Mouse (Mus musculus): ENCODE measurements around the gene Pde4b.

GRCm38 (mm10) chr4:102512940-102513339 is 425.6 kb downstream of the Pde4b start:
- TF ChIP-seq CTCF (IDR thresholded peaks at IDR 0.05; ENCODE audit: borderline replicate concordance, insufficient read depth, low read length) (no peak), POLR2A (IDR thresholded peaks at IDR 0.05; ENCODE audit: low read depth, low read length) (no peak)
